ENCODE assay signal across 25 mouse cellular contexts in genomic region chr1:164074606-164075140, GRCm38 (mm10). TPM values are rescaled to one million over a fixed set of nuclear protein-coding genes. Genes with fewer than 3 reads are reported as not detected.
DNase-seq lines count a peak whose midpoint lies in the region; ATAC-seq and TF ChIP-seq lines count a peak whose summit lies in the region.
"Had no signal": no experiment of that assay in that cellular context is flagged by ENCODE, and none has a peak within 500 bp of the region (broad histone marks: within the 10 kb centered on the region; RNA-seq: fewer than 3 reads in every experiment).

No protein-coding gene starts in this region.

- H3K4me1 ChIP-seq in liver, adult 2 months (ENCODE audit: control insufficient read depth, insufficient read depth, low read length), result no peaks in the 10 kb centered on the region
- H3K4me1 ChIP-seq in liver, embryonic 12.5 days, result peaks cover 6% of the 10 kb centered on the region; the same call in 1 of the 2 replicates
- H3K4me1 ChIP-seq in lung, adult 2 months (ENCODE audit: control insufficient read depth, insufficient read depth, low read length), result no peaks in the 10 kb centered on the region
- H3K4me1 ChIP-seq in hindbrain, embryonic 13.5 days (replicated peaks), result no peaks in the 10 kb centered on the region
- H3K4me1 ChIP-seq: embryonic facial prominence, embryonic 12.5 days; forebrain, embryonic 15.5 days; hindbrain, embryonic 12.5 days had no signal

- no peaks in the 10 kb centered on the region for H3K27me3 ChIP-seq in liver, adult 2 months (ENCODE audit: control insufficient read depth, insufficient read depth, low read length)
- H3K27me3 ChIP-seq in liver, embryonic 12.5 days (replicated peaks), result peaks cover 6% of the 10 kb centered on the region
- no peaks in the 10 kb centered on the region for H3K27me3 ChIP-seq in hindbrain, embryonic 13.5 days
- H3K27me3 ChIP-seq: embryonic facial prominence, embryonic 12.5 days; forebrain, embryonic 15.5 days; hindbrain, embryonic 12.5 days had no signal

- H3K9ac ChIP-seq in liver, adult 2 months (ENCODE audit: low read depth, low read length), result no peak overlapping the region
- no peak overlapping the region for H3K9ac ChIP-seq in liver, embryonic 12.5 days
- H3K9ac ChIP-seq in hindbrain, embryonic 13.5 days, result no peak overlapping the region
- H3K9ac ChIP-seq: embryonic facial prominence, embryonic 12.5 days; forebrain, embryonic 15.5 days; hindbrain, embryonic 12.5 days had no signal

- no peaks in the 10 kb centered on the region for H3K36me3 ChIP-seq in liver, adult 2 months (ENCODE audit: control insufficient read depth, insufficient read depth, low read length)
- H3K36me3 ChIP-seq in liver, embryonic 12.5 days, result no peaks in the 10 kb centered on the region
- H3K36me3 ChIP-seq in hindbrain, embryonic 13.5 days, result no peaks in the 10 kb centered on the region
- H3K36me3 ChIP-seq: embryonic facial prominence, embryonic 12.5 days; forebrain, embryonic 15.5 days; hindbrain, embryonic 12.5 days had no signal

- no peaks in the 10 kb centered on the region for H3K9me3 ChIP-seq in liver, embryonic 12.5 days (replicated peaks)
- H3K9me3 ChIP-seq in hindbrain, embryonic 13.5 days, result no peaks in the 10 kb centered on the region
- H3K9me3 ChIP-seq: embryonic facial prominence, embryonic 12.5 days; forebrain, embryonic 15.5 days; hindbrain, embryonic 12.5 days had no signal

- TF ChIP-seq CTCF in liver, adult 2 months (IDR thresholded peaks at IDR 0.05; ENCODE audit: low read depth, low read length), result no peak
- no peak for TF ChIP-seq CTCF in lung, adult 2 months (IDR thresholded peaks at IDR 0.05; ENCODE audit: insufficient read depth, low read length)

- TF ChIP-seq POLR2A in liver, adult 2 months (IDR thresholded peaks at IDR 0.05; ENCODE audit: extremely low read depth, insufficient read depth, low read length), result no peak
- no peak for TF ChIP-seq POLR2A in lung, adult 2 months (IDR thresholded peaks at IDR 0.05; ENCODE audit: borderline replicate concordance, extremely low read depth, low read depth, low read length)

- peak; percentile 35 for DNase-seq in liver, adult 2 months (ENCODE audit: extremely low read depth, low read depth, low spot score)
- DNase-seq in spleen, postnatal 36 days (ENCODE audit: low spot score in 2 of 2), result peak; percentile 56 to 63
- DNase-seq in spleen, postnatal 14 days (ENCODE audit: low spot score in 2 of 2), result no peak
- no peak for DNase-seq in lung, adult 2 months
- DNase-seq: adrenal gland, adult 8-10 months; adrenal gland, postnatal 36 days; cerebellum, adult 11 months; cerebellum, adult 8-10 months; cerebellum, postnatal 14 days; embryo, embryonic 11 days; gastrocnemius, postnatal 36 days; heart, adult 11 months; heart, postnatal 10 days; heart, postnatal 4 days had no signal

- H3K4me3 ChIP-seq in liver, adult 2 months (ENCODE audit: insufficient read depth, low read depth, low read length), result no peak overlapping the region
- no peak overlapping the region for H3K4me3 ChIP-seq in liver, embryonic 12.5 days
- no peak overlapping the region for H3K4me3 ChIP-seq in lung, adult 2 months (replicated peaks; ENCODE audit: extremely low read depth, low read depth, low read length)
- H3K4me3 ChIP-seq in hindbrain, embryonic 13.5 days, result no peak overlapping the region
- H3K4me3 ChIP-seq: embryonic facial prominence, embryonic 12.5 days; forebrain, embryonic 15.5 days; hindbrain, embryonic 12.5 days had no signal

- 89% methylated on average over 2 of the region's 2 CpGs for WGBS in liver, adult 2 months
- 67% methylated on average over 2 of the region's 2 CpGs for WGBS in liver, embryonic 12.5 days (ENCODE audit: insufficient replicate concordance)
- WGBS in lung, adult 2 months, result 82% methylated on average over 2 of the region's 2 CpGs
- WGBS in hindbrain, embryonic 13.5 days, result 87% methylated on average over 2 of the region's 2 CpGs

- peak overlapping the region; percentile 55; the same call in 1 of the 2 replicates for H3K27ac ChIP-seq in liver, adult 2 months (replicated peaks; ENCODE audit: insufficient read depth, low read depth, low read length)
- no peak overlapping the region for H3K27ac ChIP-seq in liver, embryonic 12.5 days
- H3K27ac ChIP-seq in hindbrain, embryonic 13.5 days, result no peak overlapping the region
- H3K27ac ChIP-seq: embryonic facial prominence, embryonic 12.5 days; forebrain, embryonic 15.5 days; hindbrain, embryonic 12.5 days had no signal

- H3K4me2 ChIP-seq in liver, embryonic 12.5 days, result no peak overlapping the region
- no peak overlapping the region for H3K4me2 ChIP-seq in hindbrain, embryonic 13.5 days
- H3K4me2 ChIP-seq: embryonic facial prominence, embryonic 12.5 days; forebrain, embryonic 15.5 days; hindbrain, embryonic 12.5 days had no signal

- no peak for ATAC-seq in liver, embryonic 12.5 days
- ATAC-seq in megakaryocyte, adult 5-6 weeks (ENCODE audit: poor library complexity, severe bottlenecking), result peak; percentile 21; the same call in 1 of the 2 replicates
- ATAC-seq in hindbrain, embryonic 13.5 days (ENCODE audit: low FRiP score), result no peak
- ATAC-seq: forebrain, embryonic 15.5 days had no signal

- no peaks in the 10 kb centered on the region for H3K79me2 ChIP-seq in liver, adult 2 months (ENCODE audit: control insufficient read depth, insufficient read depth, low read length)

RNA-seq across cellular contexts. Expression of gene Sell, which starts 12.9 kb away (rescaled TPM):
- total RNA-seq in liver, adult 2 months (2014; rRNA removed), result 1.0 and 1.1 TPM in 2 replicates
- 0.36 and 0.78 TPM in 2 replicates for polyA plus RNA-seq in liver, adult 2 months (2012; rRNA removed)
- polyA plus RNA-seq in liver, embryonic 12.5 days (2016; fragmentation: Nextera tagmentation; extraction: Ambion mirVana), result 2.0 and 3.2 TPM in 2 replicates
- 838 and 904 TPM in 2 replicates for total RNA-seq in megakaryocyte, adult 5-6 weeks (2015)
- 641 and 646 TPM in 2 replicates for total RNA-seq in megakaryocyte, adult 5-6 weeks (2017)
- 6.3 and 11.1 TPM in 2 replicates for polyA plus RNA-seq in lung, adult 2 months (2012; rRNA removed)
- polyA plus RNA-seq in hindbrain, embryonic 13.5 days (2015; fragmentation: Nextera tagmentation; extraction: Ambion mirVana), result 0.09 and 0.17 TPM in 2 replicates
- polyA plus RNA-seq: forebrain, embryonic 11.5 days; heart, embryonic 14.5 days had no signal

RNA-seq across cellular contexts. Expression of gene Sele, which starts 26.6 kb away (rescaled TPM):
- 0.07 TPM in 1 of 2 replicates, not detected in the other for total RNA-seq in liver, adult 2 months (2014; rRNA removed)
- polyA plus RNA-seq in liver, adult 2 months (2012; rRNA removed), result 0.05 TPM in 1 of 2 replicates, not detected in the other
- 0.05 TPM in 1 of 2 replicates, not detected in the other for polyA plus RNA-seq in liver, embryonic 12.5 days (2016; fragmentation: Nextera tagmentation; extraction: Ambion mirVana)
- total RNA-seq in megakaryocyte, adult 5-6 weeks (2015), result 0.07 and 0.18 TPM in 2 replicates
- 0.20 TPM in 1 of 2 replicates, not detected in the other for total RNA-seq in megakaryocyte, adult 5-6 weeks (2017)
- 0.33 and 0.58 TPM in 2 replicates for polyA plus RNA-seq in lung, adult 2 months (2012; rRNA removed)
- polyA plus RNA-seq in hindbrain, embryonic 13.5 days (2015; fragmentation: Nextera tagmentation; extraction: Ambion mirVana), result not detected in 2 replicates
- total RNA-seq: ES-E14; gastrocnemius, adult 8-10 months; gastrocnemius, postnatal 36 days had no signal
- polyA plus RNA-seq: embryonic facial prominence, embryonic 12.5 days; forebrain, embryonic 11.5 days; forebrain, embryonic 15.5 days; hindbrain, embryonic 12.5 days had no signal

RNA-seq across cellular contexts. Expression of gene Selp, which starts 40.4 kb away (rescaled TPM):
- 0.65 and 1.1 TPM in 2 replicates for total RNA-seq in liver, adult 2 months (2014; rRNA removed)
- polyA plus RNA-seq in liver, adult 2 months (2012; rRNA removed), result 0.40 and 1.1 TPM in 2 replicates
- polyA plus RNA-seq in liver, embryonic 12.5 days (2016; fragmentation: Nextera tagmentation; extraction: Ambion mirVana), result 0.38 and 0.41 TPM in 2 replicates
- 1.4 and 2.0 TPM in 2 replicates for total RNA-seq in megakaryocyte, adult 5-6 weeks (2015)
- 1.3 and 2.0 TPM in 2 replicates for total RNA-seq in megakaryocyte, adult 5-6 weeks (2017)
- 3.3 and 7.4 TPM in 2 replicates for polyA plus RNA-seq in lung, adult 2 months (2012; rRNA removed)
- polyA plus RNA-seq in hindbrain, embryonic 13.5 days (2015; fragmentation: Nextera tagmentation; extraction: Ambion mirVana), result 0.13 TPM in 1 of 2 replicates, not detected in the other
- polyA plus RNA-seq: brain, embryonic 14.5 days; embryonic facial prominence, embryonic 12.5 days; forebrain, embryonic 11.5 days; forebrain, embryonic 15.5 days; hindbrain, embryonic 12.5 days had no signal

Comparison
In these comparisons a context has a peak if more than half of its experiments do, and no peak if none do; other contexts are left out.
1. DNase-seq: peak in liver, adult 2 months (single experiment) and spleen, postnatal 36 days (2 of 2); none in spleen, postnatal 14 days (0 of 2) and lung, adult 2 months (single experiment).